In genomic region chr11:116884061-116884460, GRCm38 (mm10) we compare ENCODE assay signal across 25 mouse cellular contexts. TPM values are rescaled to one million over a fixed set of nuclear protein-coding genes. Genes with fewer than 3 reads are reported as not detected.
A peak's percentile ranks its signal among the peaks of the same experiment; 100 is the strongest.
DNase-seq lines count a peak whose midpoint lies in the region; ATAC-seq lines count a peak whose summit lies in the region.
"Had no signal": no experiment of that assay in that cellular context is flagged by ENCODE, and none has a peak within 500 bp of the region (broad histone marks: within the 10 kb centered on the region; RNA-seq: fewer than 3 reads in every experiment).

No protein-coding gene starts in this region.

- H3K27me3 ChIP-seq in midbrain, embryonic 11.5 days (ENCODE audit: control insufficient read depth, insufficient read depth, low read length), result no peaks in the 10 kb centered on the region; the same call in 1 of the 2 replicates
- peaks cover 24% of the 10 kb centered on the region for H3K27me3 ChIP-seq in midbrain, embryonic 10.5 days (ENCODE audit: low read depth, poor library complexity, severe bottlenecking)
- H3K27me3 ChIP-seq: forebrain, embryonic 15.5 days had no signal

- DNase-seq in midbrain, embryonic 11.5 days (ENCODE audit: low spot score, missing footprints), result peak; percentile 35
- no peak for DNase-seq in midbrain, embryonic 10.5 days (ENCODE audit: low spot score)
- peak; percentile 24 to 37 for DNase-seq in thymus, postnatal 10 days (ENCODE audit: low spot score in 2 of 2)
- DNase-seq in thymus, adult 18-20 months, result no peak
- DNase-seq in thymus, postnatal 36 days, result peak; percentile 15 to 34
- no peak for DNase-seq in adrenal gland, adult 2 months
- DNase-seq: adrenal gland, adult 8-10 months; adrenal gland, postnatal 14 days; adrenal gland, postnatal 36 days; B cell, adult 2 months; cerebellum, adult 11-12 months; cerebellum, adult 2 months; cerebellum, adult 9-10 months; cerebellum, postnatal 10 days; cerebellum, postnatal 25 days; forebrain, postnatal 0 days had no signal

- no peak overlapping the region for H3K27ac ChIP-seq in midbrain, embryonic 11.5 days (ENCODE audit: low read depth, low read length)
- H3K27ac ChIP-seq in midbrain, embryonic 10.5 days (replicated peaks), result no peak overlapping the region
- H3K27ac ChIP-seq: embryonic facial prominence, embryonic 10.5 days; embryonic facial prominence, embryonic 12.5 days; forebrain, embryonic 13.5 days; forebrain, embryonic 15.5 days had no signal

- WGBS in midbrain, embryonic 11.5 days, result 83% methylated on average over 6 of the region's 6 CpGs
- 89% methylated on average over 6 of the region's 6 CpGs for WGBS in midbrain, embryonic 10.5 days

- peaks cover 4% of the 10 kb centered on the region; the same call in 1 of the 2 replicates for H3K4me1 ChIP-seq in midbrain, embryonic 11.5 days (ENCODE audit: control insufficient read depth, insufficient read depth, low read length)
- H3K4me1 ChIP-seq in midbrain, embryonic 10.5 days, result peaks cover 12% of the 10 kb centered on the region

- no peak overlapping the region for H3K4me2 ChIP-seq in midbrain, embryonic 11.5 days
- H3K4me2 ChIP-seq: embryonic facial prominence, embryonic 12.5 days; forebrain, embryonic 13.5 days; forebrain, embryonic 15.5 days had no signal

- H3K9ac ChIP-seq in midbrain, embryonic 11.5 days (ENCODE audit: low read length), result no peak overlapping the region
- H3K9ac ChIP-seq: embryonic facial prominence, embryonic 12.5 days; forebrain, embryonic 13.5 days; forebrain, embryonic 15.5 days; forebrain, postnatal 0 days had no signal

- no peaks in the 10 kb centered on the region for H3K36me3 ChIP-seq in midbrain, embryonic 11.5 days (ENCODE audit: control insufficient read depth, insufficient read depth, low read length)
- no peaks in the 10 kb centered on the region for H3K36me3 ChIP-seq in midbrain, embryonic 10.5 days
- H3K36me3 ChIP-seq: embryonic facial prominence, embryonic 10.5 days; embryonic facial prominence, embryonic 12.5 days; forebrain, embryonic 15.5 days; G1E had no signal

- no peak overlapping the region for H3K4me3 ChIP-seq in midbrain, embryonic 11.5 days (ENCODE audit: low read depth, low read length)
- H3K4me3 ChIP-seq in midbrain, embryonic 10.5 days, result no peak overlapping the region
- H3K4me3 ChIP-seq: embryonic facial prominence, embryonic 10.5 days; embryonic facial prominence, embryonic 12.5 days; forebrain, embryonic 13.5 days; forebrain, embryonic 15.5 days had no signal

- ATAC-seq in midbrain, embryonic 11.5 days (ENCODE audit: low FRiP score), result no peak
- ATAC-seq: activated CD4-positive, CD25-positive, alpha-beta regulatory T cell, adult 4 months; CD4-positive, CD25-positive, alpha-beta regulatory T cell, adult 4 months; forebrain, embryonic 13.5 days; forebrain, embryonic 15.5 days; forebrain, postnatal 0 days; Patski had no signal

- no peaks in the 10 kb centered on the region for H3K9me3 ChIP-seq in midbrain, embryonic 11.5 days (ENCODE audit: control insufficient read depth, low read length)
- no peaks in the 10 kb centered on the region for H3K9me3 ChIP-seq in midbrain, embryonic 10.5 days (replicated peaks)
- H3K9me3 ChIP-seq: embryonic facial prominence, embryonic 10.5 days; embryonic facial prominence, embryonic 12.5 days; forebrain, embryonic 13.5 days; forebrain, embryonic 15.5 days; G1E had no signal

RNA-seq across cellular contexts. Expression of gene Srsf2, which starts 31.2 kb away (rescaled TPM):
- 974 and 988 TPM in 2 replicates for polyA plus RNA-seq in midbrain, embryonic 11.5 days (2014; fragmentation: Nextera tagmentation; extraction: Ambion mirVana)
- 852 and 895 TPM in 2 replicates for polyA plus RNA-seq in midbrain, embryonic 10.5 days (2016; fragmentation: Nextera tagmentation; extraction: Ambion mirVana)
- total RNA-seq in adrenal gland, adult 2 months (2021), result 100 to 1,000 TPM; 223 to 256 TPM
- 693 and 1,121 TPM in 2 replicates for polyA plus RNA-seq in adrenal gland, adult 2 months (2012; rRNA removed)

RNA-seq across cellular contexts. Expression of gene Mfsd11, which starts 31.8 kb away (rescaled TPM):
- polyA plus RNA-seq in midbrain, embryonic 11.5 days (2014; fragmentation: Nextera tagmentation; extraction: Ambion mirVana), result 28.6 and 30.3 TPM in 2 replicates
- 27.9 and 31.7 TPM in 2 replicates for polyA plus RNA-seq in midbrain, embryonic 10.5 days (2016; fragmentation: Nextera tagmentation; extraction: Ambion mirVana)
- total RNA-seq in adrenal gland, adult 2 months (2021), result 10 to 100 TPM; 31.3 to 43.6 TPM
- 36.8 and 48.1 TPM in 2 replicates for polyA plus RNA-seq in adrenal gland, adult 2 months (2012; rRNA removed)

RNA-seq across cellular contexts. Expression of gene Mgat5b, which starts 34.6 kb away (rescaled TPM):
- polyA plus RNA-seq in midbrain, embryonic 11.5 days (2014; fragmentation: Nextera tagmentation; extraction: Ambion mirVana), result 5.1 and 6.5 TPM in 2 replicates
- 5.5 and 9.5 TPM in 2 replicates for polyA plus RNA-seq in midbrain, embryonic 10.5 days (2016; fragmentation: Nextera tagmentation; extraction: Ambion mirVana)
- under 1 TPM; 0.21 to 0.92 TPM for total RNA-seq in adrenal gland, adult 2 months (2021)
- 1.8 and 1.9 TPM in 2 replicates for polyA plus RNA-seq in adrenal gland, adult 2 months (2012; rRNA removed)
- total RNA-seq: CH12.LX had no signal
- polyA plus RNA-seq: activated CD4-positive, CD25-positive, alpha-beta regulatory T cell, adult 4 months; CD4-positive, CD25-positive, alpha-beta regulatory T cell, adult 4 months; G1E had no signal

RNA-seq across cellular contexts. Expression of gene Jmjd6, which starts 40.8 kb away (rescaled TPM):
- polyA plus RNA-seq in midbrain, embryonic 11.5 days (2014; fragmentation: Nextera tagmentation; extraction: Ambion mirVana), result 86.9 and 89.9 TPM in 2 replicates
- 92.5 and 102 TPM in 2 replicates for polyA plus RNA-seq in midbrain, embryonic 10.5 days (2016; fragmentation: Nextera tagmentation; extraction: Ambion mirVana)
- 10 to 100 TPM; 30.6 to 50.7 TPM for total RNA-seq in adrenal gland, adult 2 months (2021)
- 17.3 and 18.8 TPM in 2 replicates for polyA plus RNA-seq in adrenal gland, adult 2 months (2012; rRNA removed)

RNA-seq across cellular contexts. Expression of gene Mettl23, which starts 41.0 kb away (rescaled TPM):
- polyA plus RNA-seq in midbrain, embryonic 11.5 days (2014; fragmentation: Nextera tagmentation; extraction: Ambion mirVana), result 72.5 and 76.2 TPM in 2 replicates
- polyA plus RNA-seq in midbrain, embryonic 10.5 days (2016; fragmentation: Nextera tagmentation; extraction: Ambion mirVana), result 68.5 and 70.3 TPM in 2 replicates
- 10 to 100 TPM; 22.5 to 35.2 TPM for total RNA-seq in adrenal gland, adult 2 months (2021)
- polyA plus RNA-seq in adrenal gland, adult 2 months (2012; rRNA removed), result 25.9 and 26.6 TPM in 2 replicates

Comparison
In these comparisons a context has a peak if more than half of its experiments do, and no peak if none do; other contexts are left out.
1. DNase-seq: peak in midbrain, embryonic 11.5 days (single experiment), thymus, postnatal 10 days (2 of 2) and thymus, postnatal 36 days (2 of 2); none in midbrain, embryonic 10.5 days (single experiment), thymus, adult 18-20 months (0 of 2) and adrenal gland, adult 2 months (single experiment).